Mouse (Mus musculus): ENCODE measurements around the gene Hipk2. TPM values are rescaled to one million over a fixed set of nuclear protein-coding genes. Genes with fewer than 3 reads are reported as not detected.

The Hipk2 gene
- polyA plus RNA-seq, 1 experiment from 2014 or later: 7.1 TPM

GRCm38 (mm10) chr6:38867291-38867690, 8.7 kb downstream of the Hipk2 start:
- DNase-seq (ENCODE audit: low spot score): no peak

GRCm38 (mm10) chr6:38866761-38867160, 9.2 kb downstream of the Hipk2 start:
- DNase-seq (ENCODE audit: low spot score): no peak

DNA sequence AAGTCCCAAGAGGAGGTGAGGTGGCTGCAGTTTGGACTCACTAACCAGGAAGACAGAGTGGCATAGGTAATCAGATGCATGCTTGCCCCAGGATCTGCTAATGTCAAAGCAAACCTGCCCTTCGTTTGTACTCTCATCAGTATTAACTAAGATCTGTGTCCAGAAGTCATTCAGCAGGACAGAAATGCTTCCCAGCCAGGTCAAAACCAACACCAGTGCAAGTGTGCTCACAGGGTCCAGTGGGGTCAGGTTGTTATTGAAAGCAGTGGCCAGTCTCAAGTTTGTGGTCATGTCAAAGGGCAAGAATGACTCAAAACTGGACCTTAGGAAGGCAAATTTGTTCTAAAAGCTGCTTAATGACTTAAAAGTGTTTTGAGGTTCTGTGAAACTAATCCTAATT, 9.6 kb downstream of the Hipk2 start:
- DNase-seq (ENCODE audit: low spot score): no peak

GRCm38 (mm10) chr6:38865805-38866204, 10.2 kb downstream of the Hipk2 start:
- DNase-seq (ENCODE audit: low spot score): no peak

DNA sequence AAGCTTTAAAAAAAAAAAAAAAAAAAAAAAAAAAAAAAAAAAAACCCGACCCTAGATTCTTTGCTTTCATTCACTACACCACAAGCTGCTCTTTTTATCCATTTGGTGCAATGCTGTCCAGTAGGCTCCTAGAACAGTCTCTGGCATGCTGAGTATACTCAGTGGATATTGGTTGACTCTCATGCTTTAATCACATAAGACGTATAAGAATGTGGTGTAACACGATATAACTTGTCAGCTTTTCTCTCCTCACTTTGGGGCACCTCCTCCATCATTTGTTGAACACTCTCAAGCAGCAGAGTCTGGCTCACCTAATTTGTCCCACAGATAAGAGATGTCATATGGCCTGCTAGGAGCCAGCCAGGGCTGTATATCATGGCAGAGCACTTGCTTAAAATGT, 12.4 kb downstream of the Hipk2 start:
- DNase-seq (ENCODE audit: low spot score): no peak

- no peak for DNase-seq (ENCODE audit: low spot score)
Measured at GRCm38 (mm10) chr6:38860301-38860700, 15.7 kb downstream of the Hipk2 start.

- no peak for DNase-seq (ENCODE audit: low spot score)
Measured at GRCm38 (mm10) chr6:38859819-38860218, 16.1 kb downstream of the Hipk2 start.

DNA sequence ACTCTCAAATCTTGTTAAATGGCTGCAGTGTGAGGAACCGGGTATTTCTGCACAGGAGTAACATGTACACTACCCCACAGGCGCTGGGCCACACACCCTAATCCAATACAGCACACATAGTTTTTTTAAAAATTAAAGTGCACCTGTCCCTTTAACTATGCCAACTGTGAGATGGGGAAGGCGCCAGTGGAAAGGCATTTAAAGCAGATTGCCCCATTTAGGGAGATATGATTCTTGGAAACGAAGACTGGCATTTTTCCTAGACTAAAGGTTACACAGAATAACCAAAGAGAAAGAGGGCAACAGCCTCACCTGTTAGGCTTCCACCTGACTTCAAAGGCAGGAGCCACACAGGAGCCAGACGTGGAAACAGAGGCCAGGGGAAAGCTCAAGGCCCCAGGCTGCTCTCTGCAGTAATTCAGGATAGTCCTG, 22.4 kb downstream of the Hipk2 start:
- no peak for DNase-seq (ENCODE audit: low spot score)

DNA sequence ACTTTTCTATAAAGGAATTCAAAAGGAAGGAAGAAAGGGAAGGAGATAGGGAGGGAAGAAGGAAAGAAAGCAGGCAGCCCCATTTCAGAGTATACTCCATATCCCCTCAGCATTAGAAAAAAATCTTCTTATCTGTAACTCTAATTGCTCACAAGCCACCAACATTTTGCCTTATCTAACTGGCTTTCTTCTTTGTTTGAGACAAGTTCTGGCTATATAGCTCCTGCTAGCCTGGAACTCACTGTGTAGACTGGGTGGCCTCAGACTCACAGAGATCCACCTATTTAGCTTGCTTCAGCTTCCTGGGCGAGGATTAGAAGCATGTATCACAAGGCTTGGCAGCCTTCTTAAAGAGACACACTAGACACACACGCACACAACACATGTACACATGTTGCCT, 24.2 kb downstream of the Hipk2 start:
- DNase-seq (ENCODE audit: low spot score): no peak

- no peak for DNase-seq (ENCODE audit: low spot score)
Measured at GRCm38 (mm10) chr6:38850715-38851259, 25.2 kb downstream of the Hipk2 start.

DNA sequence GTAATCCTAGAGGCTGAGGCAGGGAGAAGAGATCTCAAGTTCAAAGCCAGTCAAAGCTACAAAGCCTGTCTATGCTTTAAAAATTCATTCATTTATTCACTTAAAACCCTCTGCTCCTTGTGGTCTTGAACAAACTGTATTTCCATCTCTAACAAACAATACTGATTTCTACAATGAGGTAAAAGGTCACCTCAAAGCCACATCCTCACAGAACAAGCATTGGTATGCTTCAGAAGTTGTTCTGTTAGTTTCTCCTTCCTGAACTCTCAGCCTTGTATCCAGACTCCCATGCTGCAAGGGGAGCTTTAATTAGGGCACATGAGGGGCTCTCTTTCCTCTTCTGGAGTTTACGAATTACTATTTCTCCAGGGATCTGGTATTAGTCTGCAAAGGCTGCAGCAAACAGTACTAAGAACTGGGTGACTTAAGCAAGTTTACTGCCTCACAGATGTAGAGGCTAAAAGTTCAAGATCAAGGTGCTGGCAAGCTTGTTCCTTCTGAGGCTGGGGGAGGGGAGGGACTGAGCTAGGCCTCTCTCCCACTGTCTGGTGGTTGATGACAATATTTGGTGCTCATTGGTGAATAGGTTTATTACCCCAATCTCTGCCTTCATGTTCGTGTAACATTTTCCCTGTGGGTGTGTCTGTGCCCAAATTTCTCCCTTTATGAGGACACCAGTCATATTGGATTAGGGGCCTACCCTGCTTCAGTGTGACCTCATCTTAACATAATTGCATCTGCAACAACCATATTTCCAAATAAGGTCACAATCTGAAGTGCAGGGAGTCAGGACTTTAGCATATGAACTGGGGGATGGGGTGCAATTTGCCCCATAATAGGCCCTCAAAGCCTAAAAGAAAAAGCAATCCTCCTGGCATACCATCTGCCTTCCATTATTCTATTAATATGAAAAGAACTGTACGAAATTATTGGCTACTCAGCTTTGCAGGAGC, 27.7 kb downstream of the Hipk2 start:
- DNase-seq (ENCODE audit: low spot score): peak; percentile 39

GRCm38 (mm10) chr6:38847447-38847846, 28.5 kb downstream of the Hipk2 start:
- no peak for DNase-seq (ENCODE audit: low spot score)

DNA sequence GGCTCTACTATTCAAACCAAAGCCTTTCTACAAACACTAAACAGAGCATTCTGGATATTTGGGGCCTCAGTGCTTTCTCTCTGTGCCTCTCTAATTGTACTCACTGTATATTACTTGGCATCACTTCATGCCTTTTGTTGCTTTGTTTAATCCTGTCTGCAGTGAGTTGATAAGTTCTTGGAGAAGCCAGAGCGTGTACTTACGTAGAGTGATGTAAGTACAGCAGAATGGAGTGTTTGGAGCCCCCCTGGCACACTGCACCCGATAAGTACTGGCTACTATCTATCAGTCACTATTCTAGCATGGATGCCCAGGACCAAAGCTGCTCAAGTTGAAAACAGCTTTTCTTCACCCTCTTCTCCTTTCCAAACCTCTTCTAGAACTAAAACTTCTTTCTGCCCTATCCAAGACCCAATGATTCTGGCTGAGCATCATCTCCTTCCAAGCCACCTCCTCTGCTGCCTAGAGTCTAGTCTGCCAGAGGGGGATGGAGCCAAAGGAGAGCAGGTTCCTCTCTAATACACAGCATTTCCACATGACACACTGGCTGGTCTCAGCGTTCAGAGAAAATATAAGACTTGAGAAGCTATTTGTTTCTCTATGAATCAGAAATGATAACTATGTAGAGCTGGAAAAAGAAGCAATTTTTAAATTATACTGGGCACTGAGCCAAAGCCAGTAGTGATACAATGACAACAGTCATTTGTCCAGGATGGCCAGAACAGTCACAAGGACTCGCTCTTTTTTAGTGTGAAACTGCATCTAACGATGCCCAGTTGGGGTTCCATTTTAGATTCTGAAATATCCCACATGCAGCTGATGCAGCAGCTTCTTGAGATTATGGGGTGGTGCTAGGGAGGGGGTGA, 29.4 kb downstream of the Hipk2 start:
- DNase-seq (ENCODE audit: low spot score): no peak

DNA sequence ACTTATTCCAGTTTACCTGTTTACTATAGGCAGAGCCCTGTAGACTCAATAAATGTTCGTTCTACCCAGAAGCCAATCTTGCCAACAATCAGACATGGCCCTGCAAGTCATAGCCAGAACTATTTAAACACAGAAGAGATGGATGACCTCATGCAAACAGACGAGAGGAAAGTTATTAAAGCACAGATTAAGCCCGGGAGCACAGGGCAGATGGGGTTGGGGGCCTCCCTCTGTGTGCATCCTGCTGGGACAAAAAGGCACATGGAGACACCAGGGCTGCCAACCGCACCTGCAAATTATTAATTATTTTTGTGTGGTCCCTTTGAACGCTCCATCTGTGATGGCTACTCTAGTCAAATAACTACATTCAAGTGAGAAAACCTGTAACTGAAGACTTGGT, 30.1 kb downstream of the Hipk2 start:
- DNase-seq (ENCODE audit: low spot score): no peak

GRCm38 (mm10) chr6:38845117-38845516, 30.8 kb downstream of the Hipk2 start:
- DNase-seq (ENCODE audit: low spot score): no peak

DNA sequence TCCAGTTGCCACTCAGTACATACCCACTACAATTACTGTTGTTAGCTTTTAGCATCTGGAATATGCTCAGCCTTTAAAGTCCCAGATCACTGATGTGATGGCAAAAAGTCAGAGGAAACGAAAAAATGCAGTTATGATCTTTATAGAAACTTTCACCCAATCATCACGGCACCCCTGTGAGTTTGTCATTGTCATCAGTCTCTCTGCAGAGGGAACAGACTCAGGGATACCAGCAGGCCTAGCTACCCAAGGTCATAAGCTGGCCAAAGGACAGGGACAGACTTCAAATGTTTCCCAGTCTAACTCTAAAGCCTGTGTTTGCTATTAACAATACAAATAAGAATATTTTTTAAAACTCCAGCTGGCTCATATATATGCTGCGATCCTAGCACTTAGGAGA, 34.4 kb downstream of the Hipk2 start:
- no peak for DNase-seq (ENCODE audit: low spot score)

DNA sequence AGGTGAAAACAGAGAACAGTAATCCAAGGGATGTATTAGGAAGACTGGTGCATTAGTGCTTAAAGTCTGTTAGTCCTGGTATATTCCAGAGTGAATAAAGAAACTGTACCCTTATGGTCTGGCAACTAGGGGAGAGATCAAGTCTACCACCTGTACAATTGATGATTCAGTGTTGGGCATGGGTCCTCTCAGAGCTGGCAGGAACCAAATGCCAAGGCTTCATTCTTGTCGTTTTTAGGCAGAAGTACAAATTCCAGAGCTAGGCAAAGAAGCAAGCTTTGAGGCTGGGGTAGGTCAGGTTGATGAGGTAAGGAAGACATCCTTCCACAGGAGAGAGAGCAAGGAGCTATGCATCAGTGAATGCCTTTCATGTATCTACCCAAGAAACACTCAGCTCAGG, 35.2 kb downstream of the Hipk2 start:
- no peak for DNase-seq (ENCODE audit: low spot score)

DNA sequence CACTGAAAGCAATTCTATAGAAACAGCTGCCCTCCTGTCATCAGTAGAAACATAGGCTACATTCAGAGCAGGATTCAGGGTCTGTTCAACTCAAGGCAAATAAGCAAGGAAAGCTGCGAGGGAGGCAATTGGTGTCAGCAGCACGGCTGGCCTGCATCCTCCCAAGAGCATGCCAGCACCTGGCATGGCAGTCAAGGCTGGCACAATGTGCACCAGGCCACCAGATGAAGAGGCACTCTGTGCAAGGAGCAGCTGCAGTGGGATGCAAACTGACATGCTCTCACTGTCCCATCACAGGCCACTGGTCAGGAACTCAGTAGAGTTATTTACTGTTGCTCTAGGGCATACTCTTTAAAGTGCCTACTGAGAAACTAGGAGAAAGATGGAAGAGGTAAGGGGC, 35.6 kb downstream of the Hipk2 start:
- no peak for DNase-seq (ENCODE audit: low spot score)

DNA sequence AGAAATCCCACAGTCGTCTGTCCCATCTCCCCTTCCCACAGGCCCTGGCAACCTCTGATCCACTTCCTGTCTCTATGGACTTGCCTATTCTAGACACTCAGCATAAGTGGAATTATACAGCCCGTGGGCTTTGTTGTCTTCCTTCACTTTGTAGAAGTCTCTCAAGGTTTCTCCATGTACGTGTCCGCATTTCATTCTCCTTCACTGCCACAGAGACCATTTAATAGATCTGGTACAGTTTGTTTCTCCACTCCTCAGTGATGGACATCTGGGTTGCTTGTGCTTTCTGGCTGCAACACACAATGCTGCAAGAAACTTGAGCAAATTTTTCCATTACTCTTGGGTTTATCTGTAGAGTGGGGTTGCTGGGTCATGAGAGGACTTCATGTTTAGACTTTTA, 36.1 kb downstream of the Hipk2 start:
- DNase-seq (ENCODE audit: low spot score): no peak

- no peak for DNase-seq (ENCODE audit: low spot score)
Measured at GRCm38 (mm10) chr6:38838061-38838460, 37.9 kb downstream of the Hipk2 start.

- no peak for DNase-seq (ENCODE audit: low spot score)
Measured at GRCm38 (mm10) chr6:38835217-38835616, 40.7 kb downstream of the Hipk2 start.

DNA sequence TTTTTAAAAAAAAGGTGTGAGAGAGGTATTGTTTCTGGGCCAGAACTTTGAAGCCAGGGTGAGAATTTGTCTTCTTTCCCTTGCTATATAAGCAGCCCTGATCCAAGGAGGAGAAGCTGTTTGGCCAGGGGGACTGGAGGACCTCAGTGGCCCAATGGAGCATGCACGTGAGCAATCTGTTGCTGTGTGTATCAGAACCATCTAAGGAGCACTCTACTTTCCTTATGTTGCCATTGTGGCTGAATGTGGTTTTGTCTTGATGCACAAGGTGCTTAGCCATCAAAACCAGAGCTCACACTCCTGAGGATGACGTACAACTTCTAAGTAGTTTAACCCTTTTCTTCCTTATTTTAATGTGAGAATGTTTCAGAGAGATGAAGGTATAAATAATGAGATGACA, 41.2 kb downstream of the Hipk2 start:
- DNase-seq (ENCODE audit: low spot score): no peak
